Mouse (Mus musculus): ENCODE data around the gene Abcb8.

GRCm38 (mm10) chr5:24348546-24348945 is 44.9 kb upstream of the Abcb8 start:
- TF ChIP-seq GATA1 (IDR thresholded peaks at IDR 0.05; ENCODE audit: borderline replicate concordance, low read length) (no peak), FLI1 (IDR thresholded peaks at IDR 0.05; ENCODE audit: low read length) (no peak)

Measured in megakaryocyte, embryonic 14.5 days (primary cell).